Mouse (Mus musculus) liver, postnatal 0 days (tissue): ENCODE measurements around the gene Lats2.

Experiments used
- CTCF ChIP-seq: sonication (generic); IDR thresholded peaks from 2 replicates; pipeline ENCODE4 v1.5.1; 2016; ENCODE audit warnings: antibody characterized with exemption, low read depth
- EP300 ChIP-seq: IDR thresholded peaks from 2 replicates; pipeline ENCODE4 v1.6.1; 2016; ENCODE audit warnings: antibody characterized with exemption, low read depth, mild to moderate bottlenecking

GRCm38 (mm10) chr14:57696066-57696465 lies 62.1 kb downstream of the Lats2 start:
- no peak for TF ChIP-seq EP300
- no peak for TF ChIP-seq CTCF
